Mouse (Mus musculus): ENCODE measurements around the gene Strip2.

GRCm38 (mm10) chr6:29882870-29883269 lies 33.9 kb upstream of the Strip2 start:
- TF ChIP-seq MAX (IDR thresholded peaks at IDR 0.05; ENCODE audit: low read length) (no peak), E2F4 (IDR thresholded peaks at IDR 0.05; ENCODE audit: insufficient replicate concordance, low read depth, low read length) (no peak)
